Mouse (Mus musculus) liver, postnatal 0 days (tissue): Measurements from ENCODE around the gene Hoxa7. TPM values are rescaled to one million over a fixed set of nuclear protein-coding genes. Genes with fewer than 3 reads are reported as not detected.

Source experiments
- ATAC-seq: fragments of 200-750 bp; cut with Nextera tagmentation; 2 replicates; pipeline ENCODE4 v1.8.0; 2017; ENCODE audit warnings: mild to moderate bottlenecking, moderate library complexity
- DNase-seq: peaks from one replicate; pipeline ENCODE4 v3.0.0-alpha.2; 2016
- H3K27ac ChIP-seq: fragments of 300-500 bp; sonication (generic); 2 replicates; pipeline ENCODE4 v1.5.1; 2014; ENCODE audit warnings: antibody characterized with exemption, moderate library complexity, mild to moderate bottlenecking, low read depth
- H3K27me3 ChIP-seq: fragments of 300-500 bp; sonication (generic); 2 replicates; pipeline ENCODE4 v1.6.1; 2014; ENCODE audit warnings: low read length, control low read depth, mixed read lengths; ENCODE audit not compliant: insufficient read depth
- H3K36me3 ChIP-seq: fragments of 300-500 bp; sonication (generic); replicated peaks from 2 replicates; pipeline ENCODE4 v1.6.1; 2014; ENCODE audit warnings: mild to moderate bottlenecking, control low read depth, low read length, moderate library complexity, mixed read lengths; ENCODE audit not compliant: insufficient read depth
- H3K4me1 ChIP-seq: fragments of 300-500 bp; sonication (generic); 2 replicates; pipeline ENCODE4 v1.6.1; 2014; ENCODE audit warnings: antibody characterized with exemption, mild to moderate bottlenecking, control low read depth; ENCODE audit not compliant: insufficient read depth
- H3K4me2 ChIP-seq: fragments of 300-500 bp; sonication (generic); 2 replicates; pipeline ENCODE4 v1.6.1; 2014; ENCODE audit warnings: low read depth, mild to moderate bottlenecking, low read length, moderate library complexity, mixed read lengths
- H3K4me3 ChIP-seq: fragments of 300-500 bp; sonication (generic); 2 replicates; pipeline ENCODE4 v1.5.1; 2014; ENCODE audit warnings: low read depth, low read length
- H3K9ac ChIP-seq: fragments of 300-500 bp; sonication (generic); replicated peaks from 2 replicates; pipeline ENCODE4 v1.6.1; 2014; ENCODE audit warnings: mild to moderate bottlenecking, moderate library complexity
- H3K9me3 ChIP-seq: fragments of 300-500 bp; sonication (generic); 2 replicates; pipeline ENCODE4 v1.6.1; 2016; ENCODE audit warnings: mild to moderate bottlenecking, control low read depth, low read length, mixed read lengths
- CTCF ChIP-seq: sonication (generic); IDR thresholded peaks from 2 replicates; pipeline ENCODE4 v1.5.1; 2016; ENCODE audit warnings: antibody characterized with exemption, low read depth
- EP300 ChIP-seq: IDR thresholded peaks from 2 replicates; pipeline ENCODE4 v1.6.1; 2016; ENCODE audit warnings: antibody characterized with exemption, low read depth, mild to moderate bottlenecking
- WGBS: fragments of 180-500 bp; shearing (Covaris S2); extraction: QIAGEN DNeasy Blood & Tissue Kit; methylation state at CpG from one replicate; pipeline ENCODE4 v1.1.7; 2014; ENCODE audit not compliant: insufficient replicate concordance; 5-methylcytosine and 5-hydroxymethylcytosine counted together
- polyA plus RNA-seq: library from polyadenylated mRNA; unstranded; fragments of >200 nt; fragmentation: Nextera tagmentation; extraction: Ambion mirVana; gene quantifications from 2 replicates; pipeline ENCODE4 v1.2.1, GENCODE M21; 2015

Hoxa7 gene
- polyA plus RNA-seq, 1 experiment from 2014 or later, result 0.39 TPM

GRCm38 (mm10) chr6:52253511-52254500 lies 32.2 kb upstream of the Hoxa7 start:
- no peak for DNase-seq
- WGBS, result 2% methylated on average over 59 of the region's 59 CpGs

GRCm38 (mm10) chr6:52252775-52253376 lies 31.2 kb upstream of the Hoxa7 start:
- ATAC-seq (no peak), DNase-seq (no peak)
- Histone ChIP-seq H3K9me3 (no peaks in the 10 kb centered on the region), H3K4me1 (no peaks in the 10 kb centered on the region), H3K4me2 (no peak overlapping the region), H3K4me3 (no peak overlapping the region), H3K27ac (no peak overlapping the region), H3K27me3 (peaks cover 97% of the 10 kb centered on the region), H3K9ac (no peak overlapping the region), H3K36me3 (no peaks in the 10 kb centered on the region)
- TF ChIP-seq EP300, result no peak
- no peak for TF ChIP-seq CTCF
- WGBS, result 2% methylated on average over 35 of the region's 35 CpGs

More at GRCm38 (mm10) chr6:52253511-52254500, 32.2 kb upstream of the Hoxa7 start:
- Histone ChIP-seq H3K4me2 (no peak overlapping the region), H3K4me1 (no peaks in the 10 kb centered on the region), H3K36me3 (no peaks in the 10 kb centered on the region), H3K9me3 (no peaks in the 10 kb centered on the region), H3K9ac (no peak overlapping the region), H3K27ac (no peak overlapping the region), H3K27me3 (peaks cover 97% of the 10 kb centered on the region), H3K4me3 (no peak overlapping the region)
- TF ChIP-seq CTCF (no peak), EP300 (no peak)
- ATAC-seq, result no peak

DNA sequence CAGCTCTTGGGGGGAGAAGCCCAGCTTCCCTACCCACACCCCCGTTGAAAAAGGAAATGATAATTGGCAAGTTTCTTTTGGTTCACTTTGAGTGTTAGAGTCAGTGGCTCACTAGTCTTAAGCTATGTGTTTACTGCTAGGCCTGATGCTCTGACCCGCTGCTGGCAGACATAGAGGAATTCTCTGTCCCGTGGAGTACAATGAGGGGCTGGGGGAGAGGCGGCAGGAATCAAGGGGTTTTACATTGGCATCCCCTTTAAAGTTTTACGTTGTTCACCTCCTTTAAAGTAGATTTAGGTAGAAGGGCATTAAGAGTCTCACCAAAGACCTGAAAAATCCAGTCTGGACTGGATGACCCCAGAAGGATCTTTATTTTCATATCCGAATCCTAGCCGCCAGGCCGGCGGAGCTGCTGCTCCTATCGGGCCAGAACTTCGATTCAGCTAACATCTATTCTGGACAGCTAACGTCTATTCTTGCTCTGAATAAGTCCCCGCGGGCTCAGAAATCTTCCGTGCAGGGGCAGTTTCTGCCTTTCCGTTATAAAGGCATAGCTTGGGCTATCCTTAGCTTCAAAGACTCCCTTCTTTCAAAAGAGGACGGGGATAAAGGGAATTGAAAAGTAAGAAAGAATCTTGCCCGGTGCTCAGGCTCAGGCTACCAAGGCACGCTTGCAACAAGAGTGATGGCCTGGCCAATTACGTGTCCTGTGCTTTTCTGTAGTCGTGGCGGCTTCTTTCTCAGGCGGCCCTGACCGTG lies 30.5 kb upstream of the Hoxa7 start:
- no peaks in the 10 kb centered on the region for H3K9me3 ChIP-seq
- H3K4me2 ChIP-seq, result no peak overlapping the region
- H3K36me3 ChIP-seq, result no peaks in the 10 kb centered on the region
- H3K4me1 ChIP-seq, result no peaks in the 10 kb centered on the region
- H3K9ac ChIP-seq, result no peak overlapping the region
- H3K4me3 ChIP-seq, result no peak overlapping the region
- no peak overlapping the region for H3K27ac ChIP-seq
- 5% methylated on average over 24 of the region's 24 CpGs for WGBS
- peaks cover 97% of the 10 kb centered on the region for H3K27me3 ChIP-seq
- TF ChIP-seq EP300, result no peak
- no peak for TF ChIP-seq CTCF
- ATAC-seq (no peak), DNase-seq (no peak)

DNA sequence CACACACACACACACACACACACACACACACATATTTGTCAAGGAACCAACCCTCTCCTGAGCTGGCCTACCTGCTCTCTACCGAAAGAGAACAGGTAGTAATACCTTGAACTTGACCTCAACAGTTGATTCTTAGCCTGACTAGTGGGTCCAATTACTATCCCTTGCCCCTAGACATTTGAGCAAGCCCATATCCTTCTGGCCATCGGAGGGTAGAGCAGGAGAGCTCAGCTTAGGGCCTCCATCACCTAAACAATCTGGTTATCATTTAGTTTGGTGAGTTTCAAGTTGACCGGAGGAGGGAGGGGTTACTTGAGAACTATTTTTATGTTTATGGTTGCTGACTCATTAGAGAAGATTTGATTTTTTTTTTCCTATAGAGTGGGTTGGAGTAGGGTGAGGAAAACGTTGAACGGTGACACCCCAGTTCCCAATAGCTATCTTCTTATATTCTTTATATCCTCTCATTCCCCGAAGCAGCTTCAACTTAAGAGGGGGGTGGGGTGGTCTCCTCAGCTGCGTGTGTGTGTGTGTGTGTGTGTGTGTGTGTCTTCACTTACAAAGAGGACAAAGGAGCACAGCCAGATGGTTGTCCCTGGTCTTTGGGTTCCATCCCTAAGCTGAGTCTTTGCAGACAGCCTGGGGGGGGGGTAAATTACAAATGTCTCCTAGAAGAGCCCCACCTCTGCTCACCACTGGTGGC lies 29.7 kb upstream of the Hoxa7 start:
- H3K4me2 ChIP-seq, result no peak overlapping the region
- DNase-seq (no peak), ATAC-seq (no peak)
- peaks cover 98% of the 10 kb centered on the region for H3K27me3 ChIP-seq
- no peaks in the 10 kb centered on the region for H3K9me3 ChIP-seq
- WGBS, result 10% methylated on average over 7 of the region's 7 CpGs
- H3K27ac ChIP-seq, result no peak overlapping the region
- no peaks in the 10 kb centered on the region for H3K4me1 ChIP-seq
- H3K9ac ChIP-seq, result no peak overlapping the region
- H3K36me3 ChIP-seq, result no peaks in the 10 kb centered on the region
- TF ChIP-seq EP300 (no peak), CTCF (no peak)
- no peak overlapping the region for H3K4me3 ChIP-seq

DNA sequence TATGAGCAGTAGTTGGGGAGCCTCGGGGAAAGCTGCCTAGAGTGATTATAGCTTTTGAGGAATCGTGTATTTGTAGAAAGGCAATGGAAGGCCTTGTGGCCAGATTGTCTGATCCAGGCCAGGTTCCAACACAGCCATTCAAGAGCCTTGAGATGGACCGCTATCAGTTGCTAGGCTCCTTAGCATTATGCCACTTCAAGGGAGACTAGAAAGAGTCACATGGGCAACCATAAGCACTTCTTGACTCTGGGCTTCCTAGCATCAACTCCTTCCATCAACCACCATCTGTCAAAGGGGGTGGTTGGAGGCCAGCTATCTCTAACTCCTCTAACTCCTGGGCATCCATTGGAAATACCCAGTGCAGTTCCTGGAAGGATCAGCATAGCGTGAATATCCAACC lies 28.2 kb upstream of the Hoxa7 start:
- Histone ChIP-seq H3K9me3 (no peaks in the 10 kb centered on the region), H3K4me1 (peaks cover 6% of the 10 kb centered on the region; the same call in 1 of the 2 replicates), H3K36me3 (no peaks in the 10 kb centered on the region), H3K27me3 (peaks cover 99% of the 10 kb centered on the region), H3K4me2 (no peak overlapping the region), H3K27ac (no peak overlapping the region), H3K4me3 (no peak overlapping the region), H3K9ac (no peak overlapping the region)
- no peak for TF ChIP-seq CTCF
- TF ChIP-seq EP300, result no peak
- 2% methylated on average over 4 of the region's 4 CpGs for WGBS
- no peak for ATAC-seq
- DNase-seq, result no peak

DNA sequence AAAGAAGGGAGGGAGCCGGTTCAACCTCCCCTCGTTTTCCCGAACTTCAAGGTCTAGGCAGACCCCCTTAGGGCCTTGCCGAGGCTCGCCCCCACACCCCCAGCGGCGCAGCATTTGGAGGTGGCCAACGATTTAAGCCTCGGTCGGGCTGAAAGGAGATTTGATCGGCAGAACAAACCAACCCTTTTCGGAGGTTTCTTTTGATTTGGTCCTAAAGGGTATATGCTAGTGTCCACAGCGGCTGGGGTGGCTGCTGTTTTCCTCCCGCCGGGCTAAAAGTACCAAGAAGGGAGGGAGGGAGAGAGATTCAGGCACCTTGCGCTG lies 27.7 kb upstream of the Hoxa7 start:
- 1% methylated on average over 16 of the region's 16 CpGs for WGBS
- Histone ChIP-seq H3K9me3 (no peaks in the 10 kb centered on the region), H3K36me3 (no peaks in the 10 kb centered on the region), H3K27me3 (peaks cover 99% of the 10 kb centered on the region), H3K27ac (no peak overlapping the region), H3K4me3 (no peak overlapping the region), H3K9ac (no peak overlapping the region), H3K4me1 (peaks cover 8% of the 10 kb centered on the region; the same call in 1 of the 2 replicates), H3K4me2 (no peak overlapping the region)
- ATAC-seq (no peak), DNase-seq (no peak)
- TF ChIP-seq CTCF (no peak), EP300 (no peak)
